ENCODE assay signal across 8 mouse cellular contexts in genomic region chr17:7827586-7827985, GRCm38 (mm10). TPM values are rescaled to one million over a fixed set of nuclear protein-coding genes. Genes with fewer than 3 reads are reported as not detected.
DNase-seq lines count a peak whose midpoint lies in the region; ATAC-seq and TF ChIP-seq lines count a peak whose summit lies in the region.

No protein-coding gene starts in this region.

- ATAC-seq in cerebellum, adult (ENCODE audit: insufficient number of reproducible peaks, low FRiP score, low TSS enrichment) = no peak
- no peak for ATAC-seq in hindbrain, embryonic 14.5 days (ENCODE audit: low FRiP score)
- peak; percentile 42; the same call in 1 of the 2 replicates for ATAC-seq in midbrain, embryonic 15.5 days (replicated peaks)

- no peak overlapping the region for H3K27ac ChIP-seq in hindbrain, embryonic 14.5 days
- H3K27ac ChIP-seq in midbrain, embryonic 15.5 days = no peak overlapping the region
- no peak overlapping the region for H3K27ac ChIP-seq in thymus, adult 2 months (ENCODE audit: control insufficient read depth, insufficient read depth, low read length)

- H3K4me2 ChIP-seq in hindbrain, embryonic 14.5 days (replicated peaks) = peak overlapping the region; percentile 96
- peak overlapping the region; percentile 99 for H3K4me2 ChIP-seq in midbrain, embryonic 15.5 days

- no peaks in the 10 kb centered on the region for H3K4me1 ChIP-seq in hindbrain, embryonic 14.5 days (replicated peaks; ENCODE audit: control insufficient read depth, insufficient read depth, low read length)
- H3K4me1 ChIP-seq in midbrain, embryonic 15.5 days = peaks cover 11% of the 10 kb centered on the region
- peaks cover 9% of the 10 kb centered on the region; the same call in 1 of the 2 replicates for H3K4me1 ChIP-seq in thymus, adult 2 months (replicated peaks; ENCODE audit: control insufficient read depth, insufficient read depth, low read length)

- peak overlapping the region; percentile 63 for H3K9ac ChIP-seq in hindbrain, embryonic 14.5 days
- peak overlapping the region; percentile 65 for H3K9ac ChIP-seq in midbrain, embryonic 15.5 days

- no peak for TF ChIP-seq CTCF in thymus, adult 2 months (IDR thresholded peaks at IDR 0.05; ENCODE audit: borderline replicate concordance, control insufficient read depth, extremely low read depth, insufficient read depth, low read length, poor library complexity)

- peak; percentile 17 to 31 for DNase-seq in cerebellum, postnatal 25 days
- peak; percentile 16 for DNase-seq in urinary bladder, postnatal 14 days (ENCODE audit: low spot score)
- DNase-seq in urinary bladder, postnatal 4 days (ENCODE audit: low spot score in 2 of 2) = no peak
- DNase-seq in hindbrain, embryonic 14.5 days (ENCODE audit: low spot score) = peak; percentile 36
- no peak for DNase-seq in thymus, adult 2 months
- DNase-seq in spleen, postnatal 10 days (ENCODE audit: low spot score in 2 of 2) = no peak

- H3K4me3 ChIP-seq in hindbrain, embryonic 14.5 days (replicated peaks; ENCODE audit: low read length) = peak overlapping the region; percentile 55
- H3K4me3 ChIP-seq in midbrain, embryonic 15.5 days = peak overlapping the region; percentile 55
- no peak overlapping the region for H3K4me3 ChIP-seq in thymus, adult 2 months (ENCODE audit: control insufficient read depth, insufficient read depth, low read length)

- H3K36me3 ChIP-seq in hindbrain, embryonic 14.5 days (replicated peaks; ENCODE audit: control insufficient read depth, insufficient read depth) = no peaks in the 10 kb centered on the region
- H3K36me3 ChIP-seq in midbrain, embryonic 15.5 days (replicated peaks) = no peaks in the 10 kb centered on the region
- no peaks in the 10 kb centered on the region for H3K36me3 ChIP-seq in thymus, adult 2 months (ENCODE audit: control insufficient read depth, insufficient read depth, low read length)

- no peaks in the 10 kb centered on the region for H3K9me3 ChIP-seq in hindbrain, embryonic 14.5 days (ENCODE audit: control insufficient read depth, low read length)
- H3K9me3 ChIP-seq in midbrain, embryonic 15.5 days = no peaks in the 10 kb centered on the region

- WGBS in hindbrain, embryonic 14.5 days = 8% methylated on average over 16 of the region's 16 CpGs
- WGBS in midbrain, embryonic 15.5 days = 7% methylated on average over 16 of the region's 16 CpGs
- WGBS in thymus, adult 2 months = 15% methylated on average over 16 of the region's 16 CpGs

- peaks cover 23% of the 10 kb centered on the region for H3K27me3 ChIP-seq in hindbrain, embryonic 14.5 days (ENCODE audit: control insufficient read depth, insufficient read depth, low read length)
- H3K27me3 ChIP-seq in midbrain, embryonic 15.5 days (replicated peaks) = peaks cover 29% of the 10 kb centered on the region
- no peaks in the 10 kb centered on the region for H3K27me3 ChIP-seq in thymus, adult 2 months (ENCODE audit: control insufficient read depth, insufficient read depth, low read length)

- no peak for TF ChIP-seq POLR2A in thymus, adult 2 months (IDR thresholded peaks at IDR 0.05; ENCODE audit: control insufficient read depth, extremely low read depth, insufficient read depth, low read length, poor library complexity)

RNA-seq across cellular contexts. Expression of gene Fndc1, which starts 0.5 kb away (rescaled TPM):
- 10.3 and 11.1 TPM in 2 replicates for polyA plus RNA-seq in hindbrain, embryonic 14.5 days (2014; fragmentation: Nextera tagmentation; extraction: Ambion mirVana)
- polyA plus RNA-seq in midbrain, embryonic 15.5 days (2015; fragmentation: Nextera tagmentation; extraction: Ambion mirVana) = 6.9 TPM in 2 replicates
- 3.4 and 4.6 TPM in 2 replicates for polyA plus RNA-seq in thymus, adult 2 months (2012; rRNA removed)

Comparison
In these comparisons a context has a peak if more than half of its experiments do, and no peak if none do; other contexts are left out.
1. DNase-seq: peak in cerebellum, postnatal 25 days (2 of 2), urinary bladder, postnatal 14 days (single experiment) and hindbrain, embryonic 14.5 days (single experiment); none in urinary bladder, postnatal 4 days (0 of 2), thymus, adult 2 months (single experiment) and spleen, postnatal 10 days (0 of 2).